Mouse (Mus musculus): ENCODE results near the gene Gm16181. TPM values are rescaled to one million over a fixed set of nuclear protein-coding genes. Genes with fewer than 3 reads are reported as not detected.

Gm16181 gene
- polyA plus RNA-seq, 1 experiment from 2014 or later, result not detected

GRCm38 (mm10) chr17:35235614-35236389 is 15.2 kb downstream of the Gm16181 start, which contains the start of gene Nfkbil1:
Gene Nfkbil1 (minus strand): TSS chr17:35235792.
- WGBS, result under 1% methylated on average over 35 of the region's 35 CpGs
- Histone ChIP-seq H3K36me3 (replicated peaks; ENCODE audit: control insufficient read depth, insufficient read depth, low read depth, low read length) (no peaks in the 10 kb centered on the region), H3K9me3 (replicated peaks; ENCODE audit: control insufficient read depth, low read length) (no peaks in the 10 kb centered on the region), H3K4me3 (ENCODE audit: low read depth, low read length) (peak within 1 kb of the TSS; percentile 51), H3K4me2 (ENCODE audit: low read depth, low read length) (peak within 1 kb of the TSS; percentile 90), H3K9ac (replicated peaks; ENCODE audit: low read length) (peak within 1 kb of the TSS; percentile 95), H3K27ac (replicated peaks; ENCODE audit: low read depth, low read length) (peak within 1 kb of the TSS; percentile 87), H3K4me1 (ENCODE audit: control insufficient read depth, insufficient read depth, low read length) (no peaks in the 10 kb centered on the region), H3K27me3 (ENCODE audit: control insufficient read depth, insufficient read depth, low read length) (no peaks in the 10 kb centered on the region)
- DNase-seq (ENCODE audit: low spot score) (peak; percentile 95), ATAC-seq (replicated peaks; ENCODE audit: insufficient number of reproducible peaks, low FRiP score, low TSS enrichment, low read depth) (peak; percentile 71)

GRCm38 (mm10) chr17:35236390-35236746 is 15.7 kb downstream of the Gm16181 start:
- peak overlapping the region; percentile 51 for H3K4me3 ChIP-seq (ENCODE audit: low read depth, low read length)
- peak overlapping the region; percentile 90 for H3K4me2 ChIP-seq (ENCODE audit: low read depth, low read length)
- H3K9ac ChIP-seq (replicated peaks; ENCODE audit: low read length), result peak overlapping the region; percentile 15; the same call in 1 of the 2 replicates
- DNase-seq (ENCODE audit: low spot score) (peak; percentile 93), ATAC-seq (replicated peaks; ENCODE audit: insufficient number of reproducible peaks, low FRiP score, low TSS enrichment, low read depth) (peak; percentile 60)
- H3K36me3 ChIP-seq (replicated peaks; ENCODE audit: control insufficient read depth, insufficient read depth, low read depth, low read length), result no peaks in the 10 kb centered on the region
- 0 out of 2 replicates have a peak overlapping the region, but pooled peaks have one; percentile 21 for H3K27ac ChIP-seq (replicated peaks; ENCODE audit: low read depth, low read length)
- no peaks in the 10 kb centered on the region for H3K27me3 ChIP-seq (ENCODE audit: control insufficient read depth, insufficient read depth, low read length)
- H3K9me3 ChIP-seq (replicated peaks; ENCODE audit: control insufficient read depth, low read length), result no peaks in the 10 kb centered on the region
- WGBS, result 1% methylated on average over 18 of the region's 18 CpGs
- H3K4me1 ChIP-seq (ENCODE audit: control insufficient read depth, insufficient read depth, low read length), result no peaks in the 10 kb centered on the region

GRCm38 (mm10) chr17:35236996-35237395 is 16.4 kb downstream of the Gm16181 start:
- no peak overlapping the region for H3K4me3 ChIP-seq (ENCODE audit: low read depth, low read length)
- WGBS, result 79% methylated on average over 9 of the region's 9 CpGs
- H3K9ac ChIP-seq (replicated peaks; ENCODE audit: low read length), result no peak overlapping the region
- H3K27me3 ChIP-seq (ENCODE audit: control insufficient read depth, insufficient read depth, low read length), result no peaks in the 10 kb centered on the region
- no peak overlapping the region for H3K4me2 ChIP-seq (ENCODE audit: low read depth, low read length)
- DNase-seq (ENCODE audit: low spot score), result no peak
- ATAC-seq (replicated peaks; ENCODE audit: insufficient number of reproducible peaks, low FRiP score, low TSS enrichment, low read depth), result no peak
- H3K36me3 ChIP-seq (replicated peaks; ENCODE audit: control insufficient read depth, insufficient read depth, low read depth, low read length), result no peaks in the 10 kb centered on the region
- no peak overlapping the region for H3K27ac ChIP-seq (replicated peaks; ENCODE audit: low read depth, low read length)
- no peaks in the 10 kb centered on the region for H3K4me1 ChIP-seq (ENCODE audit: control insufficient read depth, insufficient read depth, low read length)
- no peaks in the 10 kb centered on the region for H3K9me3 ChIP-seq (replicated peaks; ENCODE audit: control insufficient read depth, low read length)

GRCm38 (mm10) chr17:35237504-35237903 is 16.9 kb downstream of the Gm16181 start:
- Histone ChIP-seq H3K4me2 (ENCODE audit: low read depth, low read length) (no peak overlapping the region), H3K27me3 (ENCODE audit: control insufficient read depth, insufficient read depth, low read length) (no peaks in the 10 kb centered on the region), H3K4me1 (ENCODE audit: control insufficient read depth, insufficient read depth, low read length) (no peaks in the 10 kb centered on the region), H3K27ac (replicated peaks; ENCODE audit: low read depth, low read length) (no peak overlapping the region), H3K9ac (replicated peaks; ENCODE audit: low read length) (no peak overlapping the region), H3K4me3 (ENCODE audit: low read depth, low read length) (no peak overlapping the region), H3K9me3 (replicated peaks; ENCODE audit: control insufficient read depth, low read length) (no peaks in the 10 kb centered on the region), H3K36me3 (replicated peaks; ENCODE audit: control insufficient read depth, insufficient read depth, low read depth, low read length) (no peaks in the 10 kb centered on the region)
- 81% methylated on average over 12 of the region's 12 CpGs for WGBS
- ATAC-seq (replicated peaks; ENCODE audit: insufficient number of reproducible peaks, low FRiP score, low TSS enrichment, low read depth), result no peak
- no peak for DNase-seq (ENCODE audit: low spot score)

- no peak overlapping the region for H3K4me2 ChIP-seq (ENCODE audit: low read depth, low read length)
- peaks cover 3% of the 10 kb centered on the region for H3K4me1 ChIP-seq (ENCODE audit: control insufficient read depth, insufficient read depth, low read length)
- no peak for ATAC-seq (replicated peaks; ENCODE audit: insufficient number of reproducible peaks, low FRiP score, low TSS enrichment, low read depth)
- no peaks in the 10 kb centered on the region for H3K9me3 ChIP-seq (replicated peaks; ENCODE audit: control insufficient read depth, low read length)
- H3K9ac ChIP-seq (replicated peaks; ENCODE audit: low read length), result no peak overlapping the region
- H3K36me3 ChIP-seq (replicated peaks; ENCODE audit: control insufficient read depth, insufficient read depth, low read depth, low read length), result peaks cover 5% of the 10 kb centered on the region
- 87% methylated on average over 5 of the region's 5 CpGs for WGBS
- DNase-seq (ENCODE audit: low spot score), result no peak
- no peaks in the 10 kb centered on the region for H3K27me3 ChIP-seq (ENCODE audit: control insufficient read depth, insufficient read depth, low read length)
- no peak overlapping the region for H3K27ac ChIP-seq (replicated peaks; ENCODE audit: low read depth, low read length)
- no peak overlapping the region for H3K4me3 ChIP-seq (ENCODE audit: low read depth, low read length)
Measured at GRCm38 (mm10) chr17:35239700-35240099, 19.1 kb downstream of the Gm16181 start.

- 33% methylated on average over 12 of the region's 12 CpGs for WGBS
- DNase-seq (ENCODE audit: low spot score) (no peak), ATAC-seq (replicated peaks; ENCODE audit: insufficient number of reproducible peaks, low FRiP score, low TSS enrichment, low read depth) (0 out of 2 replicates have a peak, but pooled peaks have one; percentile 0)
- H3K27ac ChIP-seq (replicated peaks; ENCODE audit: low read depth, low read length), result peak overlapping the region; percentile 52
- H3K4me3 ChIP-seq (ENCODE audit: low read depth, low read length), result peak overlapping the region; percentile 93
- peak overlapping the region; percentile 52 for H3K9ac ChIP-seq (replicated peaks; ENCODE audit: low read length)
- no peaks in the 10 kb centered on the region for H3K9me3 ChIP-seq (replicated peaks; ENCODE audit: control insufficient read depth, low read length)
- peaks cover 5% of the 10 kb centered on the region for H3K4me1 ChIP-seq (ENCODE audit: control insufficient read depth, insufficient read depth, low read length)
- H3K27me3 ChIP-seq (ENCODE audit: control insufficient read depth, insufficient read depth, low read length), result no peaks in the 10 kb centered on the region
- H3K4me2 ChIP-seq (ENCODE audit: low read depth, low read length), result peak overlapping the region; percentile 88
- H3K36me3 ChIP-seq (replicated peaks; ENCODE audit: control insufficient read depth, insufficient read depth, low read depth, low read length), result peaks cover 12% of the 10 kb centered on the region
Measured at GRCm38 (mm10) chr17:35240384-35241304, 20.0 kb downstream of the Gm16181 start.

- under 1% methylated on average over 69 of the region's 69 CpGs for WGBS
Measured at GRCm38 (mm10) chr17:35241305-35242014, 20.8 kb downstream of the Gm16181 start, which contains the start of gene Ddx39b. Gene Ddx39b (plus strand): TSS chr17:35241746.

More at GRCm38 (mm10) chr17:35241305-35242014, 20.8 kb downstream of the Gm16181 start, which contains the start of gene Ddx39b:
- Histone ChIP-seq H3K27me3 (ENCODE audit: control insufficient read depth, insufficient read depth, low read length) (no peaks in the 10 kb centered on the region), H3K27ac (replicated peaks; ENCODE audit: low read depth, low read length) (peak within 1 kb of the TSS; percentile 98), H3K4me1 (ENCODE audit: control insufficient read depth, insufficient read depth, low read length) (peaks cover 5% of the 10 kb centered on the region), H3K9ac (replicated peaks; ENCODE audit: low read length) (peak within 1 kb of the TSS; percentile 100), H3K9me3 (replicated peaks; ENCODE audit: control insufficient read depth, low read length) (no peaks in the 10 kb centered on the region), H3K36me3 (replicated peaks; ENCODE audit: control insufficient read depth, insufficient read depth, low read depth, low read length) (peaks cover 20% of the 10 kb centered on the region), H3K4me3 (ENCODE audit: low read depth, low read length) (peak within 1 kb of the TSS; percentile 93), H3K4me2 (ENCODE audit: low read depth, low read length) (peak within 1 kb of the TSS; percentile 88)
- DNase-seq (ENCODE audit: low spot score), result peak; percentile 97
- ATAC-seq (replicated peaks; ENCODE audit: insufficient number of reproducible peaks, low FRiP score, low TSS enrichment, low read depth), result peak; percentile 92

All from embryonic facial prominence, embryonic 11.5 days (tissue).